Mouse (Mus musculus) heart, postnatal 0 days (tissue): ENCODE measurements around the gene Limch1. TPM values are rescaled to one million over a fixed set of nuclear protein-coding genes. Genes with fewer than 3 reads are reported as not detected.

Experiments used
- ATAC-seq: fragments of 200-750 bp; cut with Nextera tagmentation; 2 replicates; pipeline ENCODE4 v1.8.0; 2017; ENCODE audit warnings: low read depth, moderate number of reproducible peaks, moderate library complexity; ENCODE audit not compliant: insufficient read depth
- DNase-seq: peaks from one replicate; pipeline ENCODE4 v3.0.0-alpha.2; 2016; ENCODE audit warnings: low spot score
- H3K27ac ChIP-seq: fragments of 300-500 bp; sonication (generic); 2 replicates; pipeline ENCODE4 v1.5.1; 2014; ENCODE audit warnings: low read depth, mild to moderate bottlenecking
- H3K27me3 ChIP-seq: fragments of 300-500 bp; sonication (generic); 2 replicates; pipeline ENCODE4 v1.6.1; 2014; ENCODE audit warnings: low read length, mixed read lengths; ENCODE audit not compliant: control insufficient read depth, insufficient read depth
- H3K36me3 ChIP-seq: fragments of 300-500 bp; sonication (generic); replicated peaks from 2 replicates; pipeline ENCODE4 v1.6.1; 2014; ENCODE audit warnings: low read length, mixed read lengths; ENCODE audit not compliant: control insufficient read depth, insufficient read depth
- H3K4me1 ChIP-seq: fragments of 300-500 bp; sonication (generic); 2 replicates; pipeline ENCODE4 v1.6.1; 2014; ENCODE audit warnings: antibody characterized with exemption; ENCODE audit not compliant: control insufficient read depth, insufficient read depth
- H3K4me2 ChIP-seq: fragments of 300-500 bp; sonication (generic); 2 replicates; pipeline ENCODE4 v1.6.1; 2014; ENCODE audit warnings: low read depth, mild to moderate bottlenecking, low read length, moderate library complexity
- H3K4me3 ChIP-seq: fragments of 300-500 bp; sonication (generic); 2 replicates; pipeline ENCODE4 v1.5.1; 2014; ENCODE audit warnings: low read depth, low read length
- H3K9ac ChIP-seq: fragments of 300-500 bp; sonication (generic); replicated peaks from 2 replicates; pipeline ENCODE4 v1.6.1; 2014; ENCODE audit warnings: low read depth, low read length, mixed read lengths
- H3K9me3 ChIP-seq: fragments of 300-500 bp; sonication (generic); replicated peaks from 2 replicates; pipeline ENCODE4 v1.6.1; 2016; ENCODE audit warnings: low read length; ENCODE audit not compliant: control insufficient read depth
- CTCF ChIP-seq: IDR thresholded peaks from 2 replicates; pipeline ENCODE4 v1.5.1; 2016; ENCODE audit warnings: antibody characterized with exemption, control low read depth, low read depth
- EP300 ChIP-seq: IDR thresholded peaks from 2 replicates; pipeline ENCODE4 v1.6.1; 2016; ENCODE audit warnings: antibody characterized with exemption, low read depth
- WGBS: fragments of 180-500 bp; shearing (Covaris S2); extraction: QIAGEN DNeasy Blood & Tissue Kit; methylation state at CpG from one replicate; pipeline ENCODE4 v1.1.7; 2014; 5-methylcytosine and 5-hydroxymethylcytosine counted together
- polyA plus RNA-seq: library from polyadenylated mRNA; unstranded; fragments of >200 nt; fragmentation: Nextera tagmentation; extraction: Ambion mirVana; gene quantifications from 2 replicates; pipeline ENCODE4 v1.2.1, GENCODE M21; 2015
- total RNA-seq: library from RNA; depleted of rRNA; stranded (reverse); fragments of >200 nt; gene quantifications from 2 replicates; pipeline ENCODE4 v1.2.3, GENCODE M21; 2014; ENCODE audit warnings: low replicate concordance

The Limch1 gene
- total and polyA plus RNA-seq, 2 experiments from 2014 or later = 21.1 to 30.0 TPM

GRCm38 (mm10) chr5:66777999-66778710, 32.5 kb downstream of the Limch1 start:
- Histone ChIP-seq H3K9ac (no peak overlapping the region), H3K4me3 (no peak overlapping the region), H3K4me1 (no peaks in the 10 kb centered on the region), H3K9me3 (peaks cover 4% of the 10 kb centered on the region; the same call in 1 of the 2 replicates), H3K27ac (no peak overlapping the region), H3K4me2 (no peak overlapping the region), H3K36me3 (no peaks in the 10 kb centered on the region), H3K27me3 (no peaks in the 10 kb centered on the region)
- no peak for TF ChIP-seq CTCF
- no peak for TF ChIP-seq EP300
- WGBS = 70% methylated on average over 10 of the region's 10 CpGs
- no peak for ATAC-seq
- DNase-seq = no peak

DNA sequence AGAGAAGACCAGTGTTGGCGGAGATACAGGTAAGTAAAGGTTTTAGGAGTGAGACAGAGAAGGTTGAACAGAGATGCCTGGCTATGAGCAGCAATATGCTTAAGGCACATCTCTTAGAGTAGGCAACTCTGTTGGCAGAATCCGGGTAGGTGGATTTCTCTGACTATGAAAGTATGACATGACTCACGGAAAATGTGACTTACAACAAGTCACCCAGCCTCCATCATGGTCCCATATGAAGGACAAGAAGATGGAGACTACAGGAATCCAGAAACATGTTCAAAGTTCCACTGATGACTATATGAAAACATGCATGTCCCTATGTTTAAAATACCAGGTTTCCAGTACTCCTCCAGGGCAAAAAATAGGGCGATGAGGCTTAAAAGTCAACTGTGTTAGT, 34.7 kb downstream of the Limch1 start:
- Histone ChIP-seq H3K4me3 (no peak overlapping the region), H3K4me1 (no peaks in the 10 kb centered on the region), H3K9ac (no peak overlapping the region), H3K9me3 (peaks cover 4% of the 10 kb centered on the region; the same call in 1 of the 2 replicates), H3K27ac (no peak overlapping the region), H3K36me3 (no peaks in the 10 kb centered on the region), H3K27me3 (no peaks in the 10 kb centered on the region), H3K4me2 (no peak overlapping the region)
- DNase-seq = no peak
- no peak for ATAC-seq
- WGBS = 92% methylated on average over 4 of the region's 4 CpGs
- TF ChIP-seq CTCF = no peak
- TF ChIP-seq EP300 = no peak

DNA sequence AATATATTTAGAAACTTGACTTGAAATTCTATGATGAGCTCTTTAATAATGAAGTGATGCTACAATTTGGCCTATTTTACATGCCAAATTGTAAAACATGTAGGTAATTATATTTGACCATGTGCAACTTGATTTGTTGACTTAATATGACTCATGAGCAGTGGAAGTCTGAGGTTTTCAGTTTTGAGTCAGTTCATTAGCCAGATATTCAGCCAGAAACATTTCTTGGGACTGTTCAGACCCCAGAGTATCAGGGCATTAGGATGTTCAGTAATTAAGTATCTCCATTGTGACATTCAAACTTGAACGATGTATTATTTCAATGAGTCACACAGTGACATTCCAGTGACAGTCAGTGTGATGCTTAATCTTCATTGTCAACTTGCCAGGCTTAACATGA, 35.9 kb downstream of the Limch1 start:
- H3K4me1 ChIP-seq = no peaks in the 10 kb centered on the region; the same call in 1 of the 2 replicates
- DNase-seq = no peak
- 71% methylated on average over 1 of the region's 1 CpGs for WGBS
- H3K4me2 ChIP-seq = no peak overlapping the region
- no peak overlapping the region for H3K9ac ChIP-seq
- no peak overlapping the region for H3K4me3 ChIP-seq
- peaks cover 4% of the 10 kb centered on the region; the same call in 1 of the 2 replicates for H3K9me3 ChIP-seq
- TF ChIP-seq CTCF (no peak), EP300 (no peak)
- no peaks in the 10 kb centered on the region for H3K36me3 ChIP-seq
- no peak for ATAC-seq
- no peaks in the 10 kb centered on the region for H3K27me3 ChIP-seq
- no peak overlapping the region for H3K27ac ChIP-seq

DNA sequence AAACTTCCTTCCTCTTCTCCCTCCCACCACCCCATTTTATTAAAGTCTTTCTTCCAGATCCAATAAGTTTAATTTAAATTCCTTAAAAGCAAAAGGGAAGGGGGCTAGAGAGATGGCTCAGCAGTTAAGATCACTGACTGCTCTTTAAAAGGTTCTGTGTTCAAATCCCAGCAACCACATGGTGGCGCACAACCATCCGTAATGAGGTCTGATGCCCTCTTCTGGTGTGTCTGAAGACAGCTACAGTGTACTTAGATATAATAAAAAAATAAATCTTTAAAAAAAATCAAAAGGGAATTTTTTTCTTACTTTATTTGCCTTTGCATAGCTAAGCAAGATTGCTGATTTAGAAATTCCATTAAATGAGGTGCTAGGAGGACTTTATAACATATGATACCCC, 37.2 kb downstream of the Limch1 start:
- Histone ChIP-seq H3K27me3 (no peaks in the 10 kb centered on the region), H3K36me3 (no peaks in the 10 kb centered on the region), H3K9me3 (peaks cover 4% of the 10 kb centered on the region; the same call in 1 of the 2 replicates), H3K27ac (no peak overlapping the region), H3K9ac (no peak overlapping the region), H3K4me2 (no peak overlapping the region), H3K4me3 (no peak overlapping the region), H3K4me1 (no peaks in the 10 kb centered on the region; the same call in 1 of the 2 replicates)
- TF ChIP-seq CTCF = no peak
- no peak for TF ChIP-seq EP300
- WGBS = 84% methylated on average over 2 of the region's 2 CpGs
- DNase-seq = no peak
- ATAC-seq = no peak

GRCm38 (mm10) chr5:66784624-66785361, 39.2 kb downstream of the Limch1 start:
- Histone ChIP-seq H3K9ac (no peak overlapping the region), H3K36me3 (no peaks in the 10 kb centered on the region), H3K4me2 (no peak overlapping the region), H3K4me1 (no peaks in the 10 kb centered on the region; the same call in 1 of the 2 replicates), H3K9me3 (peaks cover 4% of the 10 kb centered on the region; the same call in 1 of the 2 replicates), H3K27ac (no peak overlapping the region), H3K27me3 (no peaks in the 10 kb centered on the region), H3K4me3 (no peak overlapping the region)
- WGBS = 57% methylated on average over 9 of the region's 9 CpGs
- no peak for ATAC-seq
- TF ChIP-seq CTCF (no peak), EP300 (no peak)
- DNase-seq = no peak
